Mouse (Mus musculus) hindlimb bud, embryonic 11.5 days (tissue): Measurements from ENCODE around the gene BC035044.
A peak's percentile ranks its signal among the peaks of the same experiment; 100 is the strongest.
"Not testable (repeated sequence)": the region's sequence is repeated elsewhere in the genome, so short reads cannot be mapped to it uniquely, and the experiment has no call there.

ENCODE experiments used
- DNase-seq: peaks from one replicate; pipeline ENCODE4 v3.0.0-alpha.2; 2012; ENCODE audit warnings: low read depth, low spot score; ENCODE audit errors: extremely low spot score

BC035044 gene

DNA sequence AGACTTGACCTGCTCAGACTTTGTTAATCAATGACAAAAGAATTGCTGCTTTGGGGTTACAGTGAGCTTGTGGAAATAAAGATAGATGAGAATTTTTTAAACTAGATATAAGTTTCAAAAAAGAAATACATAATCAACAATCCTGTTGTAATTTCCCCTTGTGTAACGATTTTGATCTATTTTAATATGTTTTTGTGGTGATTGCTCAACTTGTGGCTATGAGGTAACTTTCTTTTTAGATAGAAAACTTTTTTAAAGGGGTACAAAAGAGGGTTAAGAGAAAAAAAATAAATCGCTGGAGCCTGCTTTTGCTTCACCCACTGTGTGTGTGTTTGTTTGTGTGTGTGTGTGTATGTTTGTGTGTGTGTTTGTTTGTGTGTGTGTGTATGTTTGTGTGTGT is 39.8 kb downstream of the BC035044 start:
- DNase-seq, result no peak

DNA sequence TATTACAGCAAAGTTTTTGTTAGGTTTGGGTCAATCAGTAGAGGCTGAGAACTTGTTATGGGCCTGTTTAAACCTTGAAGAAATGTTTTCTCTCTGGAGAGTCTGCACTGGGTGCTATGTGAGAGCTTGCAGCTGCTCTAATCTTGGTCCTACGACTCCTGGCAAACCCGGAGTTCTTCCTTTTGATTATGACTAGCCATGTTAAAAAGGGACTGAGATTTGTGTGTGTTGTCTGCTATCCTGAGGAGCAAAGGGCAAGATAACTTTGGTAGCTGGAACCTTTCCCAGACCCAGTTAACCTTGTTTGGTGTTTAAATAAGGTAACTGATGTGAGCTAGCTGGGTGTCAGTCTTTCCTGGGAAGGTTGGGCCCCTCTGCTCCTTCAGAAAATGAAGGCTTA is 40.3 kb downstream of the BC035044 start:
- no peak for DNase-seq

GRCm38 (mm10) chr6:128849902-128850301 is 41.0 kb downstream of the BC035044 start:
- no peak for DNase-seq

DNA sequence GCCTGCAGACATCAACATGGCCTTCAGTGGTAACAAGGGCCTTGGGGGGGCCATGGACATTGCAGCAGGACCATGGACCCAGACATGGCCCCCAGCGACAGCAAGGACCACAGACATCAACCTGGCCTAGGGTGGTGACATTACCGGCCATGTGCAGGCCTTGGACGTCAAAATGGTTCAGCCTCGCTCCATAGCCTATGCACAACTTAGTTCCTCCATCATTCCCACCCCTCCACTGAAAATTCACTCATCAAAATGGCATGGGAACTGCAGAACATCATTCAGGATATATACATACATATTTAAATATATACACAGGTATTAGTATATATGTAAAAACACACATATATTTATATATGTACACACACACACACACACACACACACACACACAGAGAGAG is 43.5 kb downstream of the BC035044 start:
- DNase-seq, result no peak

GRCm38 (mm10) chr6:128845998-128846542 is 44.9 kb downstream of the BC035044 start:
- DNase-seq, result no peak

GRCm38 (mm10) chr6:128845319-128845979 is 45.5 kb downstream of the BC035044 start:
- DNase-seq, result peak; percentile 89

GRCm38 (mm10) chr6:128844586-128845080 is 46.3 kb downstream of the BC035044 start:
- DNase-seq, result no peak

DNA sequence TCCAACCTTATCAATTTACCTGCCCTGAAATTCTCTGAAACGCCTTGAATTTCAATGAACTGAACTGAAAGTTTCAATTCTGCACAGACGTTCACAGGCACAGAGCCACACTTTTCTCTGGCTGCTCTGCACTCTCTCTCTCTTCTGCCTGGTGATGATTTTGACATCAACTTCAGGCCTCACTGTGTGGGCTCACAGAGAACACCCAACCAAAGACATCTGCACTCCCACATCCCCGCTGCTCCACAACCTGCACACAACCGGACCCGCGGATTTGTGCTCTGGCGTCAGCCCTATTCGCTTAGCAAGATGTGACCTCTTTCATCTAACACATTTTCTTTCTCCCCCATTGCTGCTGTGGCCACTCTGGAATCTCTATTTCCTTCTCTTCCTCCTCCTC is 46.8 kb downstream of the BC035044 start:
- DNase-seq, result no peak

- DNase-seq, result no peak
Observed at GRCm38 (mm10) chr6:128843479-128843992, 47.4 kb downstream of the BC035044 start.

GRCm38 (mm10) chr6:128842945-128843478 is 47.9 kb downstream of the BC035044 start:
- DNase-seq, result peak; percentile 97

DNA sequence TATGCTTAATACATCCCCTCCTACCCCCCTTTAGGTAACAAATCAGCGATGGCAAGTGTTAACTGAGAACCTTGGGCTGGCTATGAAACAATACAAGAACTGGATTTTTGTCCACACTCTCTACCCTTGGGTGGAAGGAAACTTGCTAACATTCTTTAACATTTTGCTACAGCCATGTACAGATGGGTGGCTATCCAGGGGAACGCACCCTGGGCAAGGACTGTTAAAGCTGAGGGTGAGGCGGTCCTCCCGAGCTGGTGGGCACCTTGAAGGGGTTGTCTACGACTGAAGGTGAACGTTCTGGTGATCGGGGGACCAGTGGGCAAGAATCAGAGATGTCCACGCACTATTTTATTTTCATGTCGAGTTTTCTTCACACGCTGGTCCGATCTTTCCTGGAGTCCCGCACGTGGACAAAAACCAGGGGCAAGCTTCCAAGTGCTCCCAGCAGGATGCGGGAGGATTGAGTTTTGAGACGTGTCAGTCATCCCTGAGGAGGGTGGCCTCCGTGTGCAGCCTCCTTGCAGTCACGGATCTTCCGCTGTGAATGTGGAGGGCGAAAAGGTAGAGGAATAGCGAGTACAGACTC is 48.5 kb downstream of the BC035044 start:
- DNase-seq, result no peak

DNA sequence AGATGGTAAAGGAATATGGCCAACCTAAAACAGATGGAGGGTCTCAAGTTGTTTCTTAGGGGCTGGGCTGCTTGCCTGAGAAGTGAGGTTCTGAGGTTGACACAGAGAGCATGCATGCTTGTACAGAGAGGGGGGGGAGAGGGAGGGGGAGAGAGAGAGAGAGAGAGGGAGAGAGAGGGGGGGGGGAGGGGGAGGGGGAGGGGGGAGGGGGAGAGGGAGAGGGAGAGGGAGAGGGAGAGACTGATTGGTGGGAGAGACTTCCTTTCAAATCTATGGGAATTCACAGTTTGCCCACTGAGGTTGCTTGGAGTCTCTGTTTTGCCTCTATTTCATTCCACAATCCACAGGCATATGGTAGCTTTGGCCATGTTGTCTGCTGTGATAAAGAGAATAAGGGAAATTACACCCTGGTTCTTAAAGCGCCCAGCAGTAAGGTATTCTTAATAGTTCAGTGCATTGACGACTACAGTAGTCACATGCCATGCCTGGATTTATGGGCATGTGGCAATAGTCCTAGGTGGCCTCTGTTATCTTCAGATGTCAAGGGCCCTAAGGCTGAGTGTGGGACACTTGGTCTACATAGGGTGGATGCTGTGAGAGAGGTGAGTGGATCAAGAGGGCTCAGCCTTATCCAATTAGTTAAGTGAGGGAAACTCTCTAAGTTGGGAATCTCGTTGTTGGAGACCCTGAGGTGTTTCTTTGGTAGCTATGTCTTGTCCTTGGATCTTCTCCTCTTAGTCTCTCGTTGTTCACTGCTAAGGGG is 49.4 kb downstream of the BC035044 start:
- DNase-seq, result no peak

DNA sequence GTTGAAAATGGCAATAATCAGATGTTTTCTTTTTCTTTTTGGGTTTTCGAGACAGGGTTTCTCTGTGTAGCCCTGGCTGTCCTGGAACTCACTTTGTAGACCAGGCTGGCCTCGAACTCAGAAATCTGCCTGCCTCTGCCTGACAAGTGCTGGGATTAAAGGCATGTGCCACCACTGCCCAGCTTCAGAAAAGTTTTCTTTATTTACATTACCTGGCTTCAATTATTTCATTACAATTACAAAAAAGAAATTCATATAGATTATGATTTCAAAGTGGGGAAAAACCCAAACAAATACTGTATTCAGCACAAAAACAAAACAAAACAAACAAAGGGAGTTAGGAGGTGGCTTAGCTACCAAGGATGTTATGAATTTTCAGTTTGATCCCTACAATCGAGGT is 50.3 kb downstream of the BC035044 start:
- DNase-seq, result not testable (repeated sequence)

DNA sequence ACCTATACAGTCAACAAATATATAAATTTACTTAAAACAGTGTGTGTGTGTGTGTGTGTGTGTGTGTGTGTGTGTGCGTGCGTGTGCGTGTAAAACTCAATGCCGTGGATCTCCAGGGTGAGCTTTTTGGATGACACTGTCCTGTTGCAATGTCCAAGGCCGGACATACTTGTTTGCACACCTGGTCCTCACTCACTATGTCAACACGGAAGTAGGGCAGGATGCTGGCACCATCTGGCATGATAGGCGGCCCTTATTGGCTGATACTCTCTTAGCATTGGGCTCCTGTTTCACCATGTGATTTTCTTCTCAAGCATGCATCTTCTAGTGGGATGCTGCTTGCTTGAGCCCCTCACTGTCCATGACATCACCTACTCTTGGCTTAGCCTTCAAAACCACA is 51.0 kb downstream of the BC035044 start:
- no peak for DNase-seq

DNA sequence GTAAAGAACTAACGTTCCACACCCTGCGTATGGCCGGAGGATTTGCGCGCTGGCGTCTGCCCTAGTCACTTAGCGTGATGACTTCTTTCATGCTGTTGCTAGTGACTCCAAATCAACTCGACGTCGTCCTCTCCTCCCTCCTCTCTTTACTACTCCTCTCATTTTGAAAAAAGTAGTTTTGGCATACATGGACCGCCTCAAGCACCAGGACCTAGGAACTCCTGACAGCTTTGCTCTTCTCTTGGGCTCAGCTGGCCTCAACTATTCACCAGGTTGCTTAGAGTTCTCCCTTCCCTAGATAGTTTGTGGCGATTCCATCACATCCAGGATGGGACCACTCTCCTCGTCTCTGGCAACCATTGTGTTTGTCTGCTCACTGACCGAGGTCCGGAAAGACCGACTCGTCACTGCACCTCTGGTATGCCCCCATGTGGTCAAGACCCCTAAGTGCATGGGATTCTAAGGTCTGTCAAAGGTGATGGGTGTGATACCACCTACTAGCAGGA is 51.6 kb downstream of the BC035044 start:
- peak; percentile 91 for DNase-seq

DNA sequence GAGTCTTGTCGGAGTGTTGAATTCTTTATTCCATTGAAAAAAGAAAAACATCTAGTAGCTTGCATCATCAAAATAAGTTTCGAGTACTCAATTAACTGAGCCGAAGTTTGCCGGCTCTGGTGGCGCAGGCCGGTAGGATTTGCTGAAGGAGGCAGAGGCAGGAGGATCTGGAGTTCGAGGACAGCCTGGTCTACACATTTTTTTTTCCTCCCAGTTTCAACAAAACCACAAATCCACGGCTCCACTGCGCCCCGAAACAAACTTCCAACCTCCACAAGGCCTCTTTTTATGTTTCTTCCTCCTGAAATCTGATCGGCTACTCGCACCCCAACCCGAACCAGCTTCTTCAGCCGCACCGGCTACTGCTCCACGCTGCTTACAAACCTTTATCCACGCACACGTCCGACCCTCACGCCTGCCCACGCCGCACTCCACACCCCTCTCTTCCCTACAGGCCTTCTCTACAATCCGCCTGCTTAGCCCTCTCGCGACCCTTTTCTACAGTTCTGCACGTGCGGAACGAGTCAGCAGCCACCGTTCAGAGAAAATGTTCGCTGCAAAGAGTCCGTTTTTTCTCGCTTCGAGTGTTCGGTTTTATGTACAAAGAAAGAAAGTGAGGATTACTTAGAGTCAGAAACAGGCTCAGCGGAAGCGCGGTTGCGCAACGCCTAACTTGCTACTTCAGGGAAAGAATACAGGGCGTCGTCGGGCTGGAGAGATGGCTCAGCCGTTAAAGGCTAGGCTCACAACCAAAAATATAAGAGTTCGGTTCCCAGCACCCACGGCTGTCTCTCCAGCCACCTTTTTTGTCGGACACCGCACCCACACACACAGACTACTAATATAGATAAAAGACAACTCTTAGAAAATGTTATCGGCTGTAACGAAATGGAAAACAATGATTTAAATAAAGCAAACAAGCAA is 52.3 kb downstream of the BC035044 start:
- peak; percentile 91 for DNase-seq

GRCm38 (mm10) chr6:128837454-128838341 is 53.2 kb downstream of the BC035044 start:
- DNase-seq, result peak; percentile 73

GRCm38 (mm10) chr6:128836955-128837334 is 54.0 kb downstream of the BC035044 start:
- DNase-seq, result no peak
